Mouse (Mus musculus): ENCODE data around the gene Zbtb12.

DNA sequence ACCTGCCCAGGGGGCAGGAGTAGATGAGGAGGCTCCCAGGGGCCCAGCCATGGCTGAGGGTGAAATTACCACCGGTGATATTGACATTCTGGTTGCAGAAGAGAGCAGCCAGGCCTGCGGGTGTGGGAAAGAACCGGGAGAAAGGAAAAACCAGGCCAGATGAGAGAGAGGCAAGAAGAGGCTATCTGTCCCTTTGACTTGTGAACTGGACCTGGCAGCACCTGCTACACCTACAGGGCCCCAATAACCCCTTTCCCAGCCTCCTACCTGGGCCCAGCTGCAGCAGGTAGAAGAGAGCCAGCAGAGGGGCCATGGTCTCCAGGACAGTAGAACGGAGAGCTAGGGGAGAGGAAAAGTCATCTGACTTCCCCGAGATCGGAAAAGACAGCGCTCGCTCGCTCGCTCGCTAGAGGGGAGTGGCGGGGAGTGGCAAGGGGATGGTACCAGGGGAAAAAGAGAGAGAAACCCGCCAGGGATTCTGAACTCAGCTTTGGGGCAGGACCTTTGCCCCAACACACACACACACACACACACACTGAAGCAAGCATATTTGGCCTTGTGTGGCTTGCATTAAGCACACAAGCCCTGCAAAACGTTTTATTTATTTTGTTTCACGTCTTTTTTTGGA, 2.5 kb downstream of the Zbtb12 start, which contains the start of gene Gm20547:
- TF ChIP-seq CTCF (IDR thresholded peaks at IDR 0.05; ENCODE audit: control insufficient read depth, insufficient read depth, insufficient replicate concordance, low read depth, low read length) (no peak), POLR2A (IDR thresholded peaks at IDR 0.05; ENCODE audit: control insufficient read depth, low read depth, low read length) (no peak)

Data from testis, adult 2 months (tissue).